Mouse (Mus musculus): Measurements from ENCODE around the gene Tbc1d22b. TPM values are rescaled to one million over a fixed set of nuclear protein-coding genes. Genes with fewer than 3 reads are reported as not detected.

Gene Tbc1d22b
- total RNA-seq, 2 experiments from 2014 or later: 9.3 to 9.8 TPM

Small RNA genes lying within 50 kb of the gene (microRNA-seq; reads per million reads assigned to microRNA genes)
- 0 reads per million in 2 experiments for gene Mir7667

Other genes starting within 250 kb of the Tbc1d22b start
- 10 to 100 TPM; 38.8 to 45.1 TPM for gene Pi16, start 232.1 kb upstream of the Tbc1d22b start, total RNA-seq (2021)
- gene Mtch1, start 201.9 kb upstream of the Tbc1d22b start, total RNA-seq (2021): 100 to 1,000 TPM; 197 to 221 TPM
- gene Fgd2, start 188.9 kb upstream of the Tbc1d22b start, total RNA-seq (2021): 1 to 10 TPM; 3.5 to 3.9 TPM
- gene Pim1, start 59.0 kb upstream of the Tbc1d22b start, total RNA-seq (2021): 10 to 100 TPM; 15.0 to 23.3 TPM
- gene Gm17657, start 147 bp upstream of the Tbc1d22b start, total RNA-seq (2021): not detected
- not detected for gene Tmem217, start 2.6 kb downstream of the Tbc1d22b start, total RNA-seq (2021)
- 10 to 100 TPM; 27.2 to 29.1 TPM for gene Rnf8, start 65.0 kb downstream of the Tbc1d22b start, total RNA-seq (2021)
- 1 to 10 TPM in 1 of 2 experiments, under 1 TPM in 1; 0.96 to 1.8 TPM for gene Gm28043, start 65.1 kb downstream of the Tbc1d22b start, total RNA-seq (2021)
- gene Cmtr1, start 110.8 kb downstream of the Tbc1d22b start, total RNA-seq (2021): 10 to 100 TPM; 46.1 to 51.9 TPM
- 1 to 10 TPM; 6.2 to 9.3 TPM for gene Ccdc167, start 167.3 kb downstream of the Tbc1d22b start, total RNA-seq (2021)